Mouse (Mus musculus) MEL (cell line): ENCODE measurements around the gene Ovol2. TPM values are rescaled to one million over a fixed set of nuclear protein-coding genes. Genes with fewer than 3 reads are reported as not detected.

Source experiments
- DNase-seq: peaks from one replicate; pipeline ENCODE4 v3.0.0; 2011; ENCODE audit warnings: low read depth, low spot score
- H3K27ac ChIP-seq: 2 replicates; pipeline ENCODE4 v1.5.1; 2012; ENCODE audit warnings: low read depth, mild to moderate bottlenecking, control low read depth, low read length, moderate library complexity; ENCODE audit not compliant: control insufficient read depth
- H3K27me3 ChIP-seq, 2 experiments: fragments of 150-350 bp in 1 of 2; sonication (generic) in 1 of 2; 2 replicates each; pipeline ENCODE4 v1.6.1; 2012; ENCODE audit warnings: low read length in 2 of 2, mild to moderate bottlenecking in 2 of 2, improper control_type of control experiment in 1 of 2, moderate library complexity in 1 of 2; ENCODE audit not compliant: insufficient read depth in 2 of 2, control insufficient read depth in 1 of 2
- H3K36me3 ChIP-seq, 2 experiments: 2 replicates each; pipeline ENCODE4 v1.6.1; 2012 to 2014; ENCODE audit warnings: low read length in 2 of 2, improper control_type of control experiment in 1 of 2, inconsistent platforms in 1 of 2, mild to moderate bottlenecking in 1 of 2; ENCODE audit not compliant: insufficient read depth in 2 of 2, control insufficient read depth in 1 of 2
- H3K4me1 ChIP-seq, 2 experiments: fragments of 150-350 bp in 1 of 2; sonication (generic) in 1 of 2; 2 replicates each; pipeline ENCODE4 v1.6.1; 2012; ENCODE audit warnings: low read length in 2 of 2, improper control_type of control experiment in 1 of 2, mild to moderate bottlenecking in 1 of 2; ENCODE audit not compliant: insufficient read depth in 2 of 2, control insufficient read depth in 1 of 2
- H3K4me3 ChIP-seq, 2 experiments: fragments of 150-350 bp in 1 of 2; sonication (generic) in 1 of 2; 2 replicates each; pipeline ENCODE4 v1.5.1; 2012; ENCODE audit warnings: low read depth in 2 of 2, low read length in 2 of 2, mild to moderate bottlenecking in 2 of 2, moderate library complexity in 2 of 2, control low read depth in 1 of 2, improper control_type of control experiment in 1 of 2; ENCODE audit not compliant: control insufficient read depth in 1 of 2, insufficient read depth in 1 of 2
- H3K79me2 ChIP-seq: 2 replicates; pipeline ENCODE4 v1.6.1; 2012; ENCODE audit warnings: mild to moderate bottlenecking, low read length, moderate library complexity; ENCODE audit not compliant: control insufficient read depth, poor library complexity, insufficient read depth
- H3K9ac ChIP-seq: 2 replicates; pipeline ENCODE4 v1.6.1; 2012; ENCODE audit warnings: low read depth, mild to moderate bottlenecking, control low read depth, low read length, moderate library complexity; ENCODE audit not compliant: control insufficient read depth, poor library complexity, severe bottlenecking
- H3K9me3 ChIP-seq: fragments of 150-350 bp; sonication (generic); replicated peaks from 2 replicates; pipeline ENCODE4 v1.6.1; 2012; ENCODE audit warnings: mild to moderate bottlenecking, low read length, improper control_type of control experiment, moderate library complexity; ENCODE audit not compliant: insufficient read depth
- CHD2 ChIP-seq: IDR thresholded peaks from 2 replicates; pipeline ENCODE4 v1.6.1; 2011; ENCODE audit warnings: low read length, improper control_type of control experiment
- CTCF ChIP-seq, 3 experiments: IDR thresholded peaks in 2 of 3; conservative IDR thresholded peaks in 1 of 3; 2 replicates each; pipeline ENCODE4 v1.5.1; 2011 to 2012; ENCODE audit warnings: low read length in 3 of 3, low read depth in 2 of 3, mild to moderate bottlenecking in 2 of 3, improper control_type of control experiment in 1 of 3, inconsistent platforms in 1 of 3, mixed read lengths in 1 of 3, moderate library complexity in 1 of 3; ENCODE audit not compliant: control insufficient read depth in 1 of 3, insufficient read depth in 1 of 3, poor library complexity in 1 of 3, severe bottlenecking in 1 of 3
- E2F4 ChIP-seq: IDR thresholded peaks from 2 replicates; pipeline ENCODE4 v1.6.1; 2011; ENCODE audit warnings: low read depth, low read length, improper control_type of control experiment, borderline replicate concordance
- ELF1 ChIP-seq: IDR thresholded peaks from 2 replicates; pipeline ENCODE4 v1.6.1; 2014; ENCODE audit warnings: low read depth, mild to moderate bottlenecking, inconsistent platforms, low read length, improper control_type of control experiment, moderate library complexity
- GATA1 ChIP-seq: IDR thresholded peaks from 2 replicates; pipeline ENCODE4 v1.6.1; 2011; ENCODE audit warnings: low read depth, low read length, improper control_type of control experiment
- HCFC1 ChIP-seq: IDR thresholded peaks from 2 replicates; pipeline ENCODE4 v1.6.1; 2012; ENCODE audit warnings: low read depth, mild to moderate bottlenecking, inconsistent platforms, low read length, improper control_type of control experiment, moderate library complexity
- JUND ChIP-seq: IDR thresholded peaks from 2 replicates; pipeline ENCODE4 v1.6.1; 2011; ENCODE audit warnings: low read depth, mild to moderate bottlenecking, improper control_type of control experiment, low read length
- KAT2A ChIP-seq: conservative IDR thresholded peaks from 2 replicates; pipeline ENCODE4 v1.6.1; 2012; ENCODE audit warnings: low read depth, low read length, improper control_type of control experiment, inconsistent platforms
- MAFK ChIP-seq: IDR thresholded peaks from 2 replicates; pipeline ENCODE4 v1.6.1; 2011; ENCODE audit warnings: low read depth, mild to moderate bottlenecking, low read length, improper control_type of control experiment, borderline replicate concordance
- MXI1 ChIP-seq: IDR thresholded peaks from 2 replicates; pipeline ENCODE4 v1.6.1; 2011; ENCODE audit warnings: mild to moderate bottlenecking, low read depth, low read length, improper control_type of control experiment
- MYC ChIP-seq: IDR thresholded peaks from 2 replicates; pipeline ENCODE4 v1.6.1; 2011; ENCODE audit warnings: low read depth, mild to moderate bottlenecking, low read length, improper control_type of control experiment, moderate library complexity
- POLR2A ChIP-seq, 2 experiments: IDR thresholded peaks; 2 replicates each; pipeline ENCODE4 v1.6.1; 2011 to 2012; ENCODE audit warnings: low read length in 2 of 2, mild to moderate bottlenecking in 2 of 2, control low read depth in 1 of 2, improper control_type of control experiment in 1 of 2, low read depth in 1 of 2, moderate library complexity in 1 of 2; ENCODE audit not compliant: control insufficient read depth in 1 of 2, insufficient read depth in 1 of 2, poor library complexity in 1 of 2
- POLR2AphosphoS2 ChIP-seq: IDR thresholded peaks from 2 replicates; pipeline ENCODE4 v1.6.1; 2011; ENCODE audit warnings: low read length, improper control_type of control experiment
- POLR2AphosphoS5 ChIP-seq: IDR thresholded peaks from 2 replicates; pipeline ENCODE4 v1.6.1; 2012; ENCODE audit warnings: low read depth, borderline replicate concordance, mild to moderate bottlenecking, inconsistent platforms, low read length, moderate library complexity, mixed read lengths
- RCOR1 ChIP-seq: IDR thresholded peaks from 2 replicates; pipeline ENCODE4 v1.6.1; 2012; ENCODE audit warnings: low read depth, mild to moderate bottlenecking, inconsistent platforms, low read length, improper control_type of control experiment
- SIN3A ChIP-seq: IDR thresholded peaks from 2 replicates; pipeline ENCODE4 v1.6.1; 2012; ENCODE audit warnings: low read length, improper control_type of control experiment, inconsistent platforms
- UBTF ChIP-seq: IDR thresholded peaks from 2 replicates; pipeline ENCODE4 v1.6.1; 2012; ENCODE audit warnings: low read depth, mild to moderate bottlenecking, inconsistent platforms, low read length, improper control_type of control experiment, moderate library complexity, borderline replicate concordance; ENCODE audit not compliant: insufficient read depth
- USF2 ChIP-seq, 2 experiments: IDR thresholded peaks; 2 replicates each; pipeline ENCODE4 v1.6.1; 2011 to 2012; ENCODE audit warnings: improper control_type of control experiment in 2 of 2, low read length in 2 of 2, borderline replicate concordance in 1 of 2, inconsistent platforms in 1 of 2, low read depth in 1 of 2, mild to moderate bottlenecking in 1 of 2; ENCODE audit not compliant: insufficient read depth in 1 of 2
- ZNF384 ChIP-seq: IDR thresholded peaks from 2 replicates; pipeline ENCODE4 v1.6.1; 2012; ENCODE audit warnings: low read depth, mild to moderate bottlenecking, inconsistent platforms, low read length, improper control_type of control experiment
- polyA plus RNA-seq, 2 experiments: library from polyadenylated mRNA; stranded (reverse) in 1 of 2; unstranded in 1 of 2; fragments of >175 nt in 1 of 2; fragments of >200 nt in 1 of 2; gene quantifications; 2 replicates each; pipeline versions ENCODE4 v1.2.1 to v1.2.4; 2012; ENCODE audit warnings: low replicate concordance in 2 of 2, low read depth in 1 of 2; ENCODE audit not compliant: insufficient read length in 2 of 2, insufficient read depth in 1 of 2, missing spikeins in 1 of 2
- total RNA-seq: library from RNA; depleted of rRNA; stranded (reverse); fragments of 300-350 nt; gene quantifications from 2 replicates; pipeline ENCODE4 v1.2.3, GENCODE M21; 2012

Gene Ovol2
- total and polyA plus RNA-seq, 3 experiments = not detected

GRCm38 (mm10) chr2:144265916-144266683 is 65.8 kb downstream of the Ovol2 start (continued):
- TF ChIP-seq POLR2AphosphoS5 (no peak), RCOR1 (no peak), MXI1 (0 out of 2 replicates have a peak, but pooled peaks have one; percentile 2), GATA1 (peak; percentile 24; the same call in 1 of the 2 replicates), ZNF384 (no peak), ELF1 (no peak), CHD2 (no peak), HCFC1 (no peak), SIN3A (peak; percentile 79), UBTF (no peak), MYC (no peak), USF2 (IDR thresholded peaks at IDR 0.05; ENCODE audit: borderline replicate concordance in 1 of 2, insufficient read depth in 1 of 2, low read depth in 1 of 2, low read length in 2 of 2) (no peak), POLR2AphosphoS2 (no peak), KAT2A (no peak), CTCF (IDR thresholded peaks at IDR 0.05 in 2 of 3, conservative IDR thresholded peaks at IDR 0.05 in 1 of 3; ENCODE audit: control insufficient read depth in 1 of 3, insufficient read depth in 1 of 3, low read depth in 2 of 3, low read length in 3 of 3, poor library complexity in 1 of 3, severe bottlenecking in 1 of 3) (no peak), POLR2A (IDR thresholded peaks at IDR 0.05; ENCODE audit: control insufficient read depth in 1 of 2, insufficient read depth in 1 of 2, low read depth in 1 of 2, low read length in 2 of 2, poor library complexity in 1 of 2) (no peak; a peak in 1 of 4 replicates)

GRCm38 (mm10) chr2:144265120-144265488 is 66.8 kb downstream of the Ovol2 start:
- no peaks in the 10 kb centered on the region for H3K9me3 ChIP-seq
- no peak for TF ChIP-seq MYC
- TF ChIP-seq E2F4 = no peak
- no peak for TF ChIP-seq JUND
- peak; percentile 45; the same call in 1 of the 2 replicates for TF ChIP-seq MAFK
- no peak for TF ChIP-seq USF2 (IDR thresholded peaks at IDR 0.05; ENCODE audit: borderline replicate concordance in 1 of 2, insufficient read depth in 1 of 2, low read depth in 1 of 2, low read length in 2 of 2)
- no peak overlapping the region for H3K27ac ChIP-seq
- H3K4me1 ChIP-seq = peaks cover 4 to 16% of the 10 kb centered on the region in 2 experiments
- peaks cover 31 to 66% of the 10 kb centered on the region in 2 experiments for H3K36me3 ChIP-seq
- peak overlapping the region; percentile 57 for H3K9ac ChIP-seq
- peaks cover 93% of the 10 kb centered on the region for H3K79me2 ChIP-seq
- DNase-seq = no peak
- no peaks in the 10 kb centered on the region for H3K27me3 ChIP-seq
- peak overlapping the region in 1 of 2 experiments; percentile 20; a peak in 3 of 4 replicates for H3K4me3 ChIP-seq
